Mouse (Mus musculus): ENCODE data around the gene Nlrp4c. TPM values are rescaled to one million over a fixed set of nuclear protein-coding genes. Genes with fewer than 3 reads are reported as not detected.

Gene Nlrp4c
- polyA plus RNA-seq, 1 experiment = not detected

GRCm38 (mm10) chr7:6143991-6144531 is 99.1 kb downstream of the Nlrp4c start:
- Histone ChIP-seq H3K4me1 (ENCODE audit: control insufficient read depth, insufficient read depth, low read length) (peaks cover 14% of the 10 kb centered on the region), H3K27ac (ENCODE audit: insufficient read depth, low read length) (no peak overlapping the region), H3K4me3 (ENCODE audit: insufficient read depth, low read length) (no peak overlapping the region)
- TF ChIP-seq POLR2A (IDR thresholded peaks at IDR 0.05; ENCODE audit: low read depth, low read length) = no peak
- TF ChIP-seq CTCF (IDR thresholded peaks at IDR 0.05; ENCODE audit: borderline replicate concordance, insufficient read depth, low read length) = no peak

DNA sequence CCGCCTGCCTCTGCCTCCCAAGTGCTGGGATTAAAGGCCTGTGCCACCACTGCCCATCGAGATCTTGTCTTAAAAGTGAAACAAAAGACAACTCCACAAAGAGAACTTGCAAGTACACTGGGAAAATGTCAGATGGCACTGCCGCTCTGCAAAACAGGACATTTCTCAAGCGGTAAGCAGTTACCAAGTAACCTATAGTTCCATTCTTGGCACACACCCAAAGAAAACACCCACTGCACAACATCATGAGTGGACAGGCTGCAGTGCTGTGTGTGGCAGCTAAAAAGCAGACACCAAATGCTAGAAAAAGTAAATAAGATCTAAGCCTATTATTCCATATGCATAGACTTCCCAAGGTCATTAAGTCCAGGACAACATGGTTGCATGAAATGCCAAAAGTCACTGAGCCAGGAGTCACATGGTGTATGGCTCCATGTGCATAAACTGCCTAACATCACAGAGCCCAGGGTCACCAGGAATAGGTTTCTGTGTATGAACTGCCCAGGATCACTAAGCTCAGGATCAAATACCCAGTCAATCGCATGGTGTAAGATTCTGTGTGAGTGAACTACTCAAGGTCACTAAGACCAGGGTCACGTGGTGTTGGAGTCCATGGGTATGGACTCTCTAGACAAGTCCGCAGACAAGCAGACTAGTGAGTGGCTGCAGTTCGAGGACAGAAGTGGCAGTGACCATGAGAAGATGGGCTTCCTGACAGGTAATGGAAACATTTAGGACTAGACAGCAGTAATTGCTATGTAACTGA is 100.6 kb downstream of the Nlrp4c start:
- Histone ChIP-seq H3K4me1 (ENCODE audit: control insufficient read depth, insufficient read depth, low read length) (peaks cover 14% of the 10 kb centered on the region), H3K27ac (ENCODE audit: insufficient read depth, low read length) (peak overlapping the region; percentile 84), H3K4me3 (ENCODE audit: insufficient read depth, low read length) (no peak overlapping the region)
- TF ChIP-seq POLR2A (IDR thresholded peaks at IDR 0.05; ENCODE audit: low read depth, low read length) = no peak
- TF ChIP-seq CTCF (IDR thresholded peaks at IDR 0.05; ENCODE audit: borderline replicate concordance, insufficient read depth, low read length) = no peak

DNA sequence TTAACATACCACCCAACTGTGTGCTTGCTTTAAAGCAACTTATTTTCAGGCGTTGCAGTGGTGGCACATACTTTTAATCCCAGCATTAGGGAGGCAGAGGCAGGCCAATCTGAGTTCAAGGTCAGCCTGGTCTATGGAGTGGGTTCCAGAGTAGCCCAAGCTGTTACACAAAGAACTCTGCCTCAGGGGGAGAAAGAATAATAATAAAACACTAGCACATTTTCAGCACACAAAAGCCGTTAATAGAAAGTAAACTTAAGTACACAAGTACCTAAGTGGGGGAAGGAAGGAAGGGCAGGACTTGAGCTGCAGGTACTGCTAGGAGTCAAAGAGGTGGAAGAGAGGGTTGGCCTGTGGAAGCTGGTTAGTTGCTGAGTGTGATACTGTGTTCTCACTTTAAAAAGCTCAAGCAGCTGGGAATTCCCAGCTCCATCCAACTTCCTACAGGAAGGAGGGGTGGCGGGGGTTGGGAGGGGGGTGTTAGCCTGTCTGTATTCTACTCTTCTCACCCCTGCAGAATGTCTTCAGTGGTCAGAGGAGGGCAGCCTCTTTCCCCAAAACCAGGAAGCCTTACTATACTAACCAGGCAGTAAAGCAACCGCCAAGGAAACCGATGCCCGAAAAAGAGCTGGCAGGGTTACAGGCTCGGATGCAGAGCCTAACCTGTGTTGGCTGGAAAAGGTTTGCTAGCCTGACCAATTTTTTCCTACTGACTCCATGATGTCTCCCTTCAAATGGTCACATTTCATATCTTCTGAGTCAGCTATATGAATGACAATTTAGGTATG is 101.4 kb downstream of the Nlrp4c start:
- Histone ChIP-seq H3K27ac (ENCODE audit: insufficient read depth, low read length) (peak overlapping the region; percentile 84), H3K4me1 (ENCODE audit: control insufficient read depth, insufficient read depth, low read length) (peaks cover 14% of the 10 kb centered on the region), H3K4me3 (ENCODE audit: insufficient read depth, low read length) (no peak overlapping the region)
- no peak for TF ChIP-seq POLR2A (IDR thresholded peaks at IDR 0.05; ENCODE audit: low read depth, low read length)
- TF ChIP-seq CTCF (IDR thresholded peaks at IDR 0.05; ENCODE audit: borderline replicate concordance, insufficient read depth, low read length) = no peak

GRCm38 (mm10) chr7:6146982-6147325 is 102.0 kb downstream of the Nlrp4c start:
- Histone ChIP-seq H3K4me3 (ENCODE audit: insufficient read depth, low read length) (no peak overlapping the region), H3K4me1 (ENCODE audit: control insufficient read depth, insufficient read depth, low read length) (peaks cover 14% of the 10 kb centered on the region), H3K27ac (ENCODE audit: insufficient read depth, low read length) (peak overlapping the region; percentile 80)
- TF ChIP-seq CTCF (IDR thresholded peaks at IDR 0.05; ENCODE audit: borderline replicate concordance, insufficient read depth, low read length) = no peak
- no peak for TF ChIP-seq POLR2A (IDR thresholded peaks at IDR 0.05; ENCODE audit: low read depth, low read length)

GRCm38 (mm10) chr7:6147688-6148087 is 102.7 kb downstream of the Nlrp4c start:
- Histone ChIP-seq H3K27ac (ENCODE audit: insufficient read depth, low read length) (peak overlapping the region; percentile 80; the same call in 1 of the 2 replicates), H3K4me3 (ENCODE audit: insufficient read depth, low read length) (no peak overlapping the region), H3K4me1 (ENCODE audit: control insufficient read depth, insufficient read depth, low read length) (peaks cover 14% of the 10 kb centered on the region)
- TF ChIP-seq POLR2A (IDR thresholded peaks at IDR 0.05; ENCODE audit: low read depth, low read length) = no peak
- no peak for TF ChIP-seq CTCF (IDR thresholded peaks at IDR 0.05; ENCODE audit: borderline replicate concordance, insufficient read depth, low read length)

- H3K27ac ChIP-seq (ENCODE audit: insufficient read depth, low read length) = no peak overlapping the region
- peaks cover 19% of the 10 kb centered on the region; the same call in 1 of the 2 replicates for H3K4me1 ChIP-seq (ENCODE audit: control insufficient read depth, insufficient read depth, low read length)
- no peak overlapping the region for H3K4me3 ChIP-seq (ENCODE audit: insufficient read depth, low read length)
- TF ChIP-seq POLR2A (IDR thresholded peaks at IDR 0.05; ENCODE audit: low read depth, low read length) (no peak), CTCF (IDR thresholded peaks at IDR 0.05; ENCODE audit: borderline replicate concordance, insufficient read depth, low read length) (no peak)
These were observed 106.3 kb downstream of the Nlrp4c start for GRCm38 (mm10) chr7:6151266-6151665.

- H3K4me3 ChIP-seq (ENCODE audit: insufficient read depth, low read length) = no peak overlapping the region
- TF ChIP-seq CTCF (IDR thresholded peaks at IDR 0.05; ENCODE audit: borderline replicate concordance, insufficient read depth, low read length) = no peak
- no peak for TF ChIP-seq POLR2A (IDR thresholded peaks at IDR 0.05; ENCODE audit: low read depth, low read length)
- peaks cover 21% of the 10 kb centered on the region for H3K4me1 ChIP-seq (ENCODE audit: control insufficient read depth, insufficient read depth, low read length)
- H3K27ac ChIP-seq (ENCODE audit: insufficient read depth, low read length) = no peak overlapping the region
These were observed 107.1 kb downstream of the Nlrp4c start for GRCm38 (mm10) chr7:6152036-6152435.

DNA sequence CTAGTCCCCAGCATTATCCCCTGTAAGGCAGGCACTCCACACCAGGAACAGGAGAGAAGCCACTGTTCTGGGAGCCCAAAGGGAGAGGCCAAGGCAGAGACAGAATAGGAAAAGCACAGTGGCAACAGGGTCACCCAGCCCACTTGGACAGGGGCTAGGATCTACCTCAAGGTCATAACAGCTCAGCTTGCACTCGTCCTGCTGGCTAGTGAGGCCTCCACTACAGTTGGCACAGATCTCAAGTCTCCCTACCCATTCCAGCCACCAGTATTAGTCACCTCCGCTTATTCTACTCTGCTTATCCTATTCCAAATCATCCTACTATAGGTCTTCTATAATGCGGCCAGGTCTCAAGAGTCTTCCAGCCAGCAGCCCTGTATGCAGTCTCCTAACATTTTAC is 108.2 kb downstream of the Nlrp4c start:
- Histone ChIP-seq H3K4me1 (ENCODE audit: control insufficient read depth, insufficient read depth, low read length) (peaks cover 17% of the 10 kb centered on the region), H3K4me3 (ENCODE audit: insufficient read depth, low read length) (no peak overlapping the region), H3K27ac (ENCODE audit: insufficient read depth, low read length) (0 out of 2 replicates have a peak overlapping the region, but pooled peaks have one; percentile 2)
- TF ChIP-seq POLR2A (IDR thresholded peaks at IDR 0.05; ENCODE audit: low read depth, low read length) (no peak), CTCF (IDR thresholded peaks at IDR 0.05; ENCODE audit: borderline replicate concordance, insufficient read depth, low read length) (no peak)

GRCm38 (mm10) chr7:6154164-6154563 is 109.2 kb downstream of the Nlrp4c start:
- H3K27ac ChIP-seq (ENCODE audit: insufficient read depth, low read length) = no peak overlapping the region; the same call in 1 of the 2 replicates
- peak overlapping the region; percentile 71 for H3K4me3 ChIP-seq (ENCODE audit: insufficient read depth, low read length)

More at GRCm38 (mm10) chr7:6154164-6154563, 109.2 kb downstream of the Nlrp4c start:
- TF ChIP-seq POLR2A (IDR thresholded peaks at IDR 0.05; ENCODE audit: low read depth, low read length) (no peak), CTCF (IDR thresholded peaks at IDR 0.05; ENCODE audit: borderline replicate concordance, insufficient read depth, low read length) (no peak)
- H3K4me1 ChIP-seq (ENCODE audit: control insufficient read depth, insufficient read depth, low read length) = peaks cover 17% of the 10 kb centered on the region

Other genes starting within 250 kb of the Nlrp4c start
- not detected in 2 replicates for gene Vmn1r63, start 239.7 kb upstream of the Nlrp4c start, polyA plus RNA-seq (2011; ENCODE audit: insufficient read length, low read depth, missing spikeins)
- gene Vmn1r64, start 160.6 kb upstream of the Nlrp4c start, polyA plus RNA-seq (2011; ENCODE audit: insufficient read length, low read depth, missing spikeins) = not detected in 2 replicates
- gene Vmn1r65, start 34.2 kb upstream of the Nlrp4c start, polyA plus RNA-seq (2011; ENCODE audit: insufficient read length, low read depth, missing spikeins) = not detected in 2 replicates
- gene Zfp787, start 110.8 kb downstream of the Nlrp4c start, polyA plus RNA-seq (2011; ENCODE audit: insufficient read length, low read depth, missing spikeins) = 14.2 and 19.0 TPM in 2 replicates
- 15.2 and 20.9 TPM in 2 replicates for gene Zfp444, start 127.1 kb downstream of the Nlrp4c start, polyA plus RNA-seq (2011; ENCODE audit: insufficient read length, low read depth, missing spikeins)
- gene Galp, start 151.9 kb downstream of the Nlrp4c start, polyA plus RNA-seq (2011; ENCODE audit: insufficient read length, low read depth, missing spikeins) = not detected in 2 replicates
- gene Zscan5b, start 177.1 kb downstream of the Nlrp4c start, polyA plus RNA-seq (2011; ENCODE audit: insufficient read length, low read depth, missing spikeins) = not detected in 2 replicates
- gene Epp13, start 207.5 kb downstream of the Nlrp4c start, polyA plus RNA-seq (2011; ENCODE audit: insufficient read length, low read depth, missing spikeins) = not detected in 2 replicates
- gene Zfp667, start 241.4 kb downstream of the Nlrp4c start, polyA plus RNA-seq (2011; ENCODE audit: insufficient read length, low read depth, missing spikeins) = 4.1 TPM in 2 replicates

Data from embryonic fibroblast, embryonic 13.5 days (primary cell).